Mouse (Mus musculus): ENCODE measurements around the gene Gdi1.
A peak's percentile ranks its signal among the peaks of the same experiment; 100 is the strongest.
"Not testable (repeated sequence)": the region's sequence is repeated elsewhere in the genome, so short reads cannot be mapped to it uniquely, and the experiment has no call there.

Gdi1 gene

DNA sequence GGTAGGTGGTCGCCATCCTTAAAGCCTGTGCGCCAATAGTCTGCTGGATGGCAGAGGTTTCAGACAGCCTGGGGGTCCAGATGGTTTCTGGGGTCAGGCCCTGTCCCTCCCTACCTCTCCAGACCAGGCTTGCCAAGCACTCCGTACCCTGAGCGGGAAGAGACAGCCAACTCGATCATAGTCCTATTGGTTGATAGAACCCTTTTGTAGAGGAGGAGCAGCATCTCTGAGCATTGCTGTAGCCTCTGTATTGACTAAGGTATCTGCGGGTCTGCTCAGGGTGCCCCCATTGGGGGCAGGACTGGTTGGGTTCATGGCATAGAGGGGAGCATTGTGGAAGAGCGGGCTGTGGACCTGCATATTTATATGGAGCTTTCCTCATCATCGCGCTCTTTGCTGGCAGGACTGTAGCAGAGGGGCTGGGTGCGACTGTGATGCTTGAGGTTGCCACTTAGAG is 24.4 kb downstream of the Gdi1 start:
- DNase-seq (ENCODE audit: low spot score in 2 of 2): no peak

DNA sequence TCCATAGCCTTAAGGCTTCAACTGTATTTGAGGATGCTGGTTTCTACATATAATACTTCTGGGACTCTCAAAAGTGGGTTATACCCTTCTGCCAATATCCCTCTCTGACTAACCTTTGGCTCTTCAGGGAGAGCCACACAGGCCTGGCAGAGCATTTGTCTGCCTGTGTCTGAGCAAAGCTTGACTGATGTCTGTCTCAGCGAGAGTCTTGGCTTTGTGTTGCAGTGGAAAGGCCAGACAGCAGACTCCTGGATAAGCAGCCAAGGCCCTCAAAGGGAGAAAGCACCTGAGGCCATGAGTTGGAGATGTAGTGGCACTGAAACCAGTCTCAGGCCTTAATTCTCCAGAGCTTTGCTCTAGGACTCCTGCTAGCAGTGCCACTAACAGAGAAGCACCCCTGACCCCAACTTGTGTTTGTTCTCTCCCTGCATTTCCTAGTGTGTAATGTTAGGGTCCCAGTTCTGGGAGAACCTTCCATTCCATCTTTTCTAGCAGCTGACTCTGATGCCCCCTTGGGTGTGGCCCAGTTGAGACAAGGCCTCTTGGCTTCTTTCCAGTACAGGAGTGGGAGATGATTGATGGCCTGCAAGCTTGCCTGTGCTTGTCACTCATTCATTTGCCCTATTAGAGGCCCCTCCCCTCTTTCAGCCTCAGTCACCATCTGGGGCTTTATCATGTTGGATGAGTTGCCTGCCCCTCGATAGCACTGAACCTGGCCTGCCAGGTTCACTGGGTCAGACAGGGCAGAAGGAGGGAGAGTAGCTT is 25.6 kb downstream of the Gdi1 start:
- no peak for DNase-seq (ENCODE audit: low spot score in 2 of 2)

DNA sequence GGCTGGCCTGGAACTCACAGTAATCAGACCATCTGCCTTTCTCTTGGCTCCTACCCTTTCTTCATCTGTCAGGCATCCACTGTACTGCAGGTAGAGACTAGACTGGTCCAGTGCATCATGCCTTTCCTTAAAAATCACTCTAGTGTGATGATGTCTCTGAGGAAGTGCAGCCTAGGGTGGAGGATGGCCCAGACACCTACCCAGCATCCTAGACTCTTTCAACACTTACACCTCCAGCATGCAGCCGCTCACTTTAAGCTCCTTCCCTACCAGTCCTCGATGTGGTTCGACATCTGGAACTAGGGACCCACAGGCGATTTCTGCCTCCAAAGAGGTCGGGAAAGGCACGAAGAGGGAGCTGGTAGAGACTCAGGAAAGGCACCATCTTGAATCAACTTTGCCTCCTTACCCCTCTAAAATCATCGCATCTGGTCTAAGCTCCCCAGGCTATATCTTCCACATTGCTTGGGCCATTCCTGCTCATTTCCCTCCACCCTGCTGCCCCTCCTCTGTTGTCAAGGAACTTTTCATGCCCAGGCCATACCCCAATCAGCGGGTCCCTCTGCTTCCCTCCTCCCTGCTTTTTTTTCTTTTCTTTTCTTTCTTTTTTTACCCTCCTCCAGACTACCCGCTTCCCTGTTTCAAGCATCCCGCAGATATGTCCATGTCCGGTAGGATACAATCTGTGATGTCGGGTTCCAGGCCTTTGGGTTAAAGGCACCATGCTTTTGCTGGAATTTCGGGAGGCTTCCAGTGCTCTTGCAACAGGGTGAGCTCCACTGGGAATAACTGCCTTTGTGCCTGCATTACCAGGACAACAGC is 48.1 kb downstream of the Gdi1 start:
- no peak for DNase-seq (ENCODE audit: low spot score in 2 of 2)

- peak; percentile 60 to 72 for DNase-seq (ENCODE audit: low spot score in 2 of 2)
These were observed 48.6 kb downstream of the Gdi1 start, which contains the start of gene Lage3 for GRCm38 (mm10) chrX:74353467-74353770. Gene Lage3 (minus strand): TSS chrX:74353618.

DNA sequence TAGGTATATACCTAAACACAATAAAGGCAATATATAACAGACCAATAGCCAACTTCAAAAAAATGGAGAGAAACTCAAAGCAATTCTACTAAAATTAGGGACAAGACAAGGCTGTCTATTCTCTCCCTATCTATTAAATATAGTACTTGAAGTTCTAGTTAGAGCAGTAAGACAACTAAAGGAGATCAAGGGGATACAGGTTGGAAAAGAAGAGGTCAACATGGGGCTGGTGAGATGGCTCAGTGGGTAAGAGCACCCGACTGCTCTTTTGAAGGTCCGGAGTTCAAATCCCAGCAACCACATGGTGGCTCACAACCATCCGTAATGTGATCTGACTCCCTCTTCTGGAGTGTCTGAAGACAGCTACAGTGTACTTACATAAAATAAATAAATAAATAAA is 52.3 kb downstream of the Gdi1 start:
- DNase-seq (ENCODE audit: low spot score in 2 of 2): not testable (repeated sequence)

DNA sequence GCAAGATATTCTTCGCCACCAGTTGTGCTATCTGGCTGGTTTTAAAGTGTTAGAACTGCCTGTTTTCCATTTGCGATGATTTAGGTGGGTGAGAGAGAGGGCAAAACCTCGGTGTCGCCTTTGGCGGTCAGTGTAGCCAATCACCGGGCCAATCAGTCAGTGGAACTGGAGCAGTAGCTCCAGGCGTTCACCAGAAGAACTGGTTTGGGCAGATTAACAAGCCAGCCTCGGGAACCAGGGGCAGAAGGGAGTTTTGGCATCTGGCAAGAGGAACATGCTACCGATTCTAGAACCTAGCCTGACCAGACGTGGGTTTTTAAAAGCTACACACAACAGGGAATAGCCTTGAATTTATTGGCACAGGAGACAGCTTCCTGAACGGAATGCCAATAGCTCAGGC is 54.4 kb downstream of the Gdi1 start:
- no peak for DNase-seq (ENCODE audit: low spot score in 2 of 2)

All from frontal cortex, postnatal 14 days (tissue).